Mouse (Mus musculus): ENCODE results near the gene BC030499.

GRCm38 (mm10) chr11:78271986-78272385, 18.7 kb upstream of the BC030499 start:
- TF ChIP-seq CTCF (IDR thresholded peaks at IDR 0.05; ENCODE audit: borderline replicate concordance, insufficient read depth, low read depth, low read length) = no peak
- TF ChIP-seq POLR2A (IDR thresholded peaks at IDR 0.05; ENCODE audit: borderline replicate concordance, insufficient read depth, low read length) = no peak

Measured in cerebellum, adult 2 months (tissue).